Mouse (Mus musculus) hindbrain, embryonic 14.5 days (tissue): ENCODE results near the gene Castor2. TPM values are rescaled to one million over a fixed set of nuclear protein-coding genes. Genes with fewer than 3 reads are reported as not detected.

ENCODE experiments used
- ATAC-seq: fragments of 200-750 bp; cut with Nextera tagmentation; 2 replicates; pipeline ENCODE4 v1.8.0; 2017; ENCODE audit warnings: moderate number of reproducible peaks, mild to moderate bottlenecking, moderate TSS enrichment, moderate library complexity; ENCODE audit not compliant: low FRiP score
- DNase-seq: peaks from one replicate; pipeline ENCODE4 v3.0.0-alpha.2; 2015; ENCODE audit warnings: low spot score
- H3K27ac ChIP-seq: fragments of 300-500 bp; sonication (generic); 2 replicates; pipeline ENCODE4 v1.5.1; 2014; ENCODE audit warnings: mild to moderate bottlenecking, moderate library complexity
- H3K27me3 ChIP-seq: fragments of 300-500 bp; sonication (generic); 2 replicates; pipeline ENCODE4 v1.6.1; 2014; ENCODE audit warnings: mild to moderate bottlenecking, low read length, mixed read lengths; ENCODE audit not compliant: control insufficient read depth, insufficient read depth
- H3K36me3 ChIP-seq: fragments of 300-500 bp; sonication (generic); replicated peaks from 2 replicates; pipeline ENCODE4 v1.6.1; 2014; ENCODE audit not compliant: control insufficient read depth, insufficient read depth
- H3K4me1 ChIP-seq: fragments of 300-500 bp; sonication (generic); replicated peaks from 2 replicates; pipeline ENCODE4 v1.6.1; 2014; ENCODE audit warnings: antibody characterized with exemption, low read length, mixed read lengths; ENCODE audit not compliant: control insufficient read depth, insufficient read depth
- H3K4me2 ChIP-seq: fragments of 300-500 bp; sonication (generic); replicated peaks from 2 replicates; pipeline ENCODE4 v1.6.1; 2014; ENCODE audit warnings: mild to moderate bottlenecking, moderate library complexity
- H3K4me3 ChIP-seq: fragments of 300-500 bp; sonication (generic); replicated peaks from 2 replicates; pipeline ENCODE4 v1.5.1; 2014; ENCODE audit warnings: mild to moderate bottlenecking, low read length
- H3K9ac ChIP-seq: fragments of 300-500 bp; sonication (generic); 2 replicates; pipeline ENCODE4 v1.6.1; 2014
- H3K9me3 ChIP-seq: fragments of 300-500 bp; sonication (generic); 2 replicates; pipeline ENCODE4 v1.6.1; 2016; ENCODE audit warnings: low read length; ENCODE audit not compliant: control insufficient read depth
- WGBS: fragments of 180-500 bp; shearing (Covaris S2); extraction: QIAGEN DNeasy Blood & Tissue Kit; methylation state at CpG from one replicate; pipeline ENCODE4 v1.1.7; 2014; 5-methylcytosine and 5-hydroxymethylcytosine counted together
- polyA plus RNA-seq: library from polyadenylated mRNA; unstranded; fragments of >200 nt; fragmentation: Nextera tagmentation; extraction: Ambion mirVana; gene quantifications from 2 replicates; pipeline ENCODE4 v1.2.1, GENCODE M21; 2014

Gene Castor2
- polyA plus RNA-seq, 1 experiment from 2014 or later: 31.9 TPM

GRCm38 (mm10) chr5:134074368-134074767 is 25.1 kb upstream of the Castor2 start:
- ATAC-seq (no peak), DNase-seq (no peak)
- no peaks in the 10 kb centered on the region for H3K4me1 ChIP-seq
- no peaks in the 10 kb centered on the region for H3K27me3 ChIP-seq
- no peak overlapping the region for H3K4me2 ChIP-seq
- H3K27ac ChIP-seq: no peak overlapping the region
- 0 out of 2 replicates have a peak, but pooled peaks cover 7% of the 10 kb centered on the region for H3K9me3 ChIP-seq
- H3K9ac ChIP-seq: no peak overlapping the region
- no peak overlapping the region for H3K4me3 ChIP-seq
- H3K36me3 ChIP-seq: no peaks in the 10 kb centered on the region

DNA sequence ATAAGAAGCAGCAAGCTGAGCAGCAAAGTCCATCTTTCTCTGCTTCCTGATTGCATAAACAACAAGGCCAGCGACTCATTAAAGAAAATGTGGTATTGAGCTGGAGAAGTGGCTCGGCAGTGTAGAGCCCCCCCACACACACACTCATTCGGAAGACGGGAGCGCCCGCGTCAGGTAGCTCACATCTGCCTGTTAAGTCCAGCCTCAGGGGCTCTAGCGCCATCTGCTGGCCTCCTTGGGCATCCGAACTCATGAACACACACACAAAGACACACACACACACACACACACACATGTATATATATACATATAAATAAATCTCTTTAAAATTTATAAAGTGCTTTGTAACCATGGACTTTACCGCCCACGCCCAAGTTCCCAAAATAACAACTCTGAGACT is 23.3 kb upstream of the Castor2 start:
- no peak overlapping the region for H3K27ac ChIP-seq
- no peak for DNase-seq
- no peaks in the 10 kb centered on the region for H3K36me3 ChIP-seq
- no peak overlapping the region for H3K9ac ChIP-seq
- H3K4me3 ChIP-seq: no peak overlapping the region
- 91% methylated on average over 11 of the region's 11 CpGs for WGBS
- no peaks in the 10 kb centered on the region for H3K9me3 ChIP-seq
- H3K4me1 ChIP-seq: 0 out of 2 replicates have a peak, but pooled peaks cover 4% of the 10 kb centered on the region
- no peaks in the 10 kb centered on the region for H3K27me3 ChIP-seq
- no peak overlapping the region for H3K4me2 ChIP-seq
- ATAC-seq: no peak

DNA sequence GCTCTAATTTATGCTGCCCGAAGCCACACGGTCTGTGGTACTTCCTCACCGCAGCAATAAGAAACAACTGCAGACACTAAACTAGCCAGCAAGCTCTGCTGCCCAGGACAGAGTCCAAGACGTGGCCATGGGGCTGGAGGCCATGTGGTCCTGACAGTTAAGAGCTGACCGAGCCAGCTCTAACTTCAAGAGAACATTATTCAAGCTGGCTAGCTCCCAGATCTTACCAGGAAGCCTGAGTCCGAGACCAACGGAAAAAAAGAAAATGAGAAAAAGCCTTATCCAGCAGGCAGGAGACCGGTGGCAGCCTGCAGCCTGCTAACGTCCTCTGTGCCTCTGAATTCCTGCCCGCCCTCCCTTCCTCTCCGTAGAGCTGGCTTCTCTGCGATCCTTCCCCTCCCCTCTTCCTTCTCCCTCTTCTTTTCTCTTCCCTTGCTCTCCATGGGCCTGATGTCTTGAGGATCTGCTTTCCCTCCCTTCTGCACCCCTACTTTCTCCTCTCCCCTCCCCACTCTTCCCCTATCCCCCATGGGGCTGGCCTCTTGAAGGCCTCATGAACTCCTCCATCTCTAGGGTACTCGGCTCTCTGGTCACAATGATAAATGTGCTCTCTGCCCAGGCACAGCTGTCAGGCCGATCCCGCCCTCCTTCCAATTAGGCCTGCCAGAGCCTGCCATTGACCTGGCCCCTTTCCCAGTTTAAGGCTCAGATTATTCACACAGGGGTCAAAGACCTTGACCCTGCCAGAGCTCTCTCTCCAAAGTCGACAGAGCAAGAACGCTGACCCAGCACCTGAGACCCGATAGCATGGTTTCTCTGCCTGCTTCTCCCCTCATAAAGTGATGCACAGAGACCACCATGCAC is 18.6 kb upstream of the Castor2 start:
- Histone ChIP-seq H3K4me1 (0 out of 2 replicates have a peak, but pooled peaks cover 5% of the 10 kb centered on the region), H3K4me2 (no peak overlapping the region), H3K9me3 (no peaks in the 10 kb centered on the region), H3K27ac (no peak overlapping the region), H3K27me3 (no peaks in the 10 kb centered on the region), H3K36me3 (no peaks in the 10 kb centered on the region), H3K9ac (no peak overlapping the region), H3K4me3 (no peak overlapping the region)
- WGBS: 38% methylated on average over 18 of the region's 18 CpGs
- no peak for ATAC-seq
- no peak for DNase-seq

DNA sequence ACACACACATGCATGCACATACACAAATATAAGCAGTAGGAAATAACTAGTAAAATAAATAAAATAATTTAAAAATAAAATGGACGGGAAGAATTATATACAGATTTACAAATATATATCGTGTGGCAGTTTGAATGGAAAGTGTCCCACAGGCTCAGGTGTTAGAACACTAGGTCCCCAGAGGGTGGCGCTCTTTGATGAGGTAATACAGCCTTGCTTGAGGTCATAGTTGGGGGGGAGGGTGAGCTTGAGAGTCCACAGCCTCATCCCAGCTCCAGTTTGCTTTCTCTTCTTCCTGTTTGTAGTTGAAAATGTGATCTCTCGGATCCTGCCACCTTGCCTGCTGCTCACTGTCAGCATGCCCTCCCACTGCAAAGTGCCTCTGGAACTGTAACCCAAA is 14.3 kb upstream of the Castor2 start:
- no peak overlapping the region for H3K4me2 ChIP-seq
- H3K9me3 ChIP-seq: no peaks in the 10 kb centered on the region
- ATAC-seq (no peak), DNase-seq (no peak)
- WGBS: 69% methylated on average over 4 of the region's 4 CpGs
- H3K27me3 ChIP-seq: no peaks in the 10 kb centered on the region
- H3K4me1 ChIP-seq: 0 out of 2 replicates have a peak, but pooled peaks cover 5% of the 10 kb centered on the region
- no peak overlapping the region for H3K4me3 ChIP-seq
- no peak overlapping the region for H3K9ac ChIP-seq
- no peaks in the 10 kb centered on the region for H3K36me3 ChIP-seq
- no peak overlapping the region for H3K27ac ChIP-seq

GRCm38 (mm10) chr5:134085887-134086639 is 13.4 kb upstream of the Castor2 start:
- no peak overlapping the region for H3K4me3 ChIP-seq
- no peak overlapping the region for H3K27ac ChIP-seq
- WGBS: 88% methylated on average over 3 of the region's 3 CpGs
- 0 out of 2 replicates have a peak, but pooled peaks cover 2% of the 10 kb centered on the region for H3K4me1 ChIP-seq
- DNase-seq: no peak
- H3K4me2 ChIP-seq: no peak overlapping the region
- ATAC-seq: no peak
- H3K36me3 ChIP-seq: no peaks in the 10 kb centered on the region
- H3K9ac ChIP-seq: no peak overlapping the region
- no peaks in the 10 kb centered on the region for H3K27me3 ChIP-seq
- no peaks in the 10 kb centered on the region for H3K9me3 ChIP-seq

DNA sequence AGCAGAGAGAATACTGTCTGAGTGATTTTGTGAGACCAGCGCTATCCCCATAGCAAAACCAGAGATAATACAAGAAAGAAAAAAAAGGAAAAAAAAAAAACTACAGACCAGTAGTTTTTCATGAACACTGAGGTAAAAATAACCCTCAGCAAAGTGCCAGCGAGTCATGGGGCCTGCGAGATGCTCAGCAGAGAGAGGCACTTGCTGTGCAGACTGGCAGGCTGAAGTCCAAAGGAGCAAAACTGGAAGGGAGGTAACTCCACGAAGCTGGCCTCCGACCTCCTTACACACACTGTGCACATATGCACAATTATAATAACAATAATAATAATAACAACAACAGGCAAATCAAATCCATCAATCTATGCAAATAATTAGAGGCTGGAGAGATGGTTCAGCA is 12.3 kb upstream of the Castor2 start:
- H3K4me1 ChIP-seq: no peaks in the 10 kb centered on the region
- DNase-seq (no peak), ATAC-seq (no peak)
- H3K9ac ChIP-seq: no peak overlapping the region
- no peak overlapping the region for H3K27ac ChIP-seq
- no peaks in the 10 kb centered on the region for H3K36me3 ChIP-seq
- H3K4me3 ChIP-seq: no peak overlapping the region
- 83% methylated on average over 5 of the region's 5 CpGs for WGBS
- H3K27me3 ChIP-seq: no peaks in the 10 kb centered on the region
- no peaks in the 10 kb centered on the region for H3K9me3 ChIP-seq
- H3K4me2 ChIP-seq: no peak overlapping the region

DNA sequence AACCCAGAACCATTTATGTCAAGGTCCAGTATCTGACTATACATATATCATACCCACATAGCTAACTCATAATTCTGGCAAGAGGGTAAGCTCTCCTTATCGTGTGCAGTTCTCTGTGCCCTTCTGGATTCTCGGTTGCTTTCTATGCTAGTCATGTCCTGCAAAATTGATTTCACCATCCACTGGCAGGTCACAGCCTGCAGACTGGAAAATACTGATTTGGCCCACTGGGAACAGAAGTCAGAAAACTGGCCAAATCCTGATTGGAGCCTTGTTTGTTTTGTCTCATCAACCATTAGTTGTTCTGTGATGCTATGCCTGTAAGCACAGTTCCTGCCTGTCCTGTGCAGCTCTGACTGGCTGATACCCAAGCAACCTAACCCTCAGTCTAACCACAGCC is 3.7 kb upstream of the Castor2 start:
- Histone ChIP-seq H3K36me3 (no peaks in the 10 kb centered on the region), H3K27ac (no peak overlapping the region), H3K27me3 (no peaks in the 10 kb centered on the region), H3K4me3 (no peak overlapping the region), H3K4me1 (peaks cover 6% of the 10 kb centered on the region; the same call in 1 of the 2 replicates), H3K9me3 (no peaks in the 10 kb centered on the region), H3K4me2 (no peak overlapping the region), H3K9ac (no peak overlapping the region)
- ATAC-seq (no peak), DNase-seq (no peak)
- WGBS: 84% methylated on average over 2 of the region's 2 CpGs

- no peak for ATAC-seq
- no peaks in the 10 kb centered on the region for H3K36me3 ChIP-seq
- no peak for DNase-seq
- peak overlapping the region; percentile 88 for H3K9ac ChIP-seq
- peaks cover 24% of the 10 kb centered on the region for H3K4me1 ChIP-seq
- peak overlapping the region; percentile 93; the same call in 1 of the 2 replicates for H3K27ac ChIP-seq
- H3K4me2 ChIP-seq: peak overlapping the region; percentile 63
- no peaks in the 10 kb centered on the region for H3K27me3 ChIP-seq
- H3K4me3 ChIP-seq: peak overlapping the region; percentile 93
- H3K9me3 ChIP-seq: no peaks in the 10 kb centered on the region
- 40% methylated on average over 13 of the region's 13 CpGs for WGBS
These were observed 1.1 kb upstream of the Castor2 start for GRCm38 (mm10) chr5:134098341-134098902.

DNA sequence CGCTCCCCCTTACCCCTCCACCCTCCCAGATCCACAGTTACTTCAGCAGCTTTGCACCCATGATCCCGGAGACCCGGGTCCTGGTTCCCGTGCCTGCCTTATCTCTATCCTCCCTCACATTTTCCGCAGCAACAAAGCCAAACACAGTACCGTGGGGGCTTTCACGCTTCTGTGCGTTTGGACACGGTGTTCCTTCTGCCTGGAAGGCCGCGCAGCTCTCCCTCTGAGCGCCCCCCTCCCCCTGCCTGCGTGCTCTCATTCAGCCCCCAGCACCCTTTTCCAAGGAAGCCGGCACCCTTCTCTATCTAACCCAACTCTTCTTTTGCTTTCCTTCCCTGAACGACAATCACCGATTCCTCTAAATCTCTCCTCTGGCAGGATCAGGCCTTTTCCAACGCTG is 535 bp upstream of the Castor2 start:
- peak overlapping the region; percentile 93 for H3K27ac ChIP-seq
- ATAC-seq: peak; percentile 54
- peaks cover 24% of the 10 kb centered on the region for H3K4me1 ChIP-seq
- peak overlapping the region; percentile 63 for H3K4me2 ChIP-seq
- H3K27me3 ChIP-seq: no peaks in the 10 kb centered on the region
- peak overlapping the region; percentile 88 for H3K9ac ChIP-seq
- peak; percentile 37 for DNase-seq
- H3K9me3 ChIP-seq: no peaks in the 10 kb centered on the region
- peak overlapping the region; percentile 93 for H3K4me3 ChIP-seq
- WGBS: 0% methylated on average over 17 of the region's 17 CpGs
- H3K36me3 ChIP-seq: no peaks in the 10 kb centered on the region
